Mouse (Mus musculus) granulocyte monocyte progenitor cell, adult 5-6 weeks (primary cell): ENCODE results near the gene Pet100. TPM values are rescaled to one million over a fixed set of nuclear protein-coding genes. Genes with fewer than 3 reads are reported as not detected.

Experiments used
- ATAC-seq: replicated peaks from 2 replicates; pipeline ENCODE4 v1.8.0; 2016; ENCODE audit warnings: mild to moderate bottlenecking, moderate TSS enrichment, inconsistent platforms; ENCODE audit not compliant: poor library complexity, severe bottlenecking
- total RNA-seq, 2 experiments: library from RNA; stranded (forward) in 1 of 2; stranded (reverse) in 1 of 2; fragments of 200-712, 200-1000 nt in 1 of 2; fragments of >200 nt in 1 of 2; fragmentation: Nextera tagmentation in 1 of 2; gene quantifications; 2 replicates each; pipeline ENCODE4 v1.2.3; 2014 to 2017

Pet100 gene
- total RNA-seq, 2 experiments from 2014 or later, result 132 to 273 TPM

DNA sequence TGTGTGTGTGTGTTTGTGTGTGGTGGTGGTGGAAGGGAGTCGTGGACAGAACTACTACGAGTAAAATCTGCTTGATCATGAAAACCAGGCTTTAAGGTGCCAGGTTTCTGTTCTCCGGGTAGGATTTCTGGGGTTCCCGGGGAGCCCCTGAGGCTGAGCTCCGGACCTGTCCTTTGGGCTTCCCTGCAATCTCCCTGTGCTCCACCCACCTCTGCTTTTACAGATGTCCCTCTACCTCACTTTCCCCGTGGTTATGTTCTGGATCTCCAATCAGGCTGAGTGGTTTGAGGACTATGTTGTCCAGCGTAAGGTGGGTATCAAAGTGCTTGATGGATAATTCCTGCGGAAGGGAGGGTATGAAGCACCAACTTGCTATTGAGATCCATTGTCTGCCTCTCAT is 771 bp downstream of the Pet100 start:
- ATAC-seq, result no peak

DNA sequence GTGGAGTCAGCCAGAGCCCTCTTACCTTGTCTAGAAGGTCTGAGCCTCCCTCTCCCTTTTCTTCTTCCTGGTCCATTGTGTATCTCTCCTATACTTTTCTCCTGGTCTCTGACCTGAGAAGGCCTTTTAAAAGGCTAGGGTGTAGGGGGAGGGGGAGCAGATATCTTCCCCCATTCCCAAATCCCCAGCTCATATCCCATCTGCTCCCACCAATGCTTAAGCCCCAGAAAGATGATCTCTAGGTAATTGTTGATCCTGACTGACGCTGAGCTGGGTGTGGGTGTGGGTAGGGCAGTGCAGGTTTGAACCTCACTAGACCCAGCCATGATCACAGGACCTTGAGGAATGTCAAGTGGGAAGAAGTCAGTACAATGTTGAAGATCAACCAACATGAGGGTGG is 4.1 kb downstream of the Pet100 start, which contains the start of gene Pcp2:
TSS of gene Pcp2 (minus strand) at position 101 of the 400 bp plus-strand sequence.
- no peak for ATAC-seq

DNA sequence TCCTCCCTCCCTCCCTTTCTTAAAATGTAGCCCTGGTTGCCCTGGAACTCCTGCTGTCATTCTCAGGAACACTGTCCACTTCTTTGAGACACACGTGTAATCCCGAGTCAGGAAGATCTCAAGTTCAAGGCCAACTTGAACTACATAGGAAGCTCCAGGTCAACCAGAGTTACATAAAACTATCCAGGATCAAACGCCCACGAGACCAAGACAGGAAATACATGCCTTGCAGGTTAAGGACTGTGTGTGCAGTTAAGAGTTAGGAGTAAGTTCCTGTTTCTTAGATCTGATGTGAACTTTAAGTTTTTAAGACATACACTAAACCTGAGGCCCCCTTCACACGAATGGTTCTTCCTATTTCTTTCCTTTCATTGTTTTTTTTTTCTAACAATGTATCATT is 5.6 kb downstream of the Pet100 start:
- ATAC-seq, result no peak; the same call in 1 of the 2 replicates

DNA sequence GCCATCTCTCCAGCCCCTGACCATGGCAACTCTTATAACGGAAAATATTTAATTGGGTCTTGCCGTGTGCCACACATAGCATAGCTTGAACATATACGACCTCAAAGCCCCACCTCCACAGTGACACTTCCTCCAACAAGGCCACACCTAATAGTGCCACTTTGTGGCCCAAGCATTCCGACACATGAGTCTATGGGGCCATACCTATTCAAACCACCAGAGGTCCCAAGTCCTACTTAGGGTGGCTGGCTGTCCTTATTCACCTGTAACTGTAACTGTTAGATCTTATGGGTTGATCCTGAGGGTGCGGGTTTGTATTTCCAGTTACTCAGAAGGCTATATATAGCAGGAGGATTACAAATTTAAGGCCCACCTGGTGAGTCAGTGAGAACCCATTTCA is 6.7 kb downstream of the Pet100 start:
- peak; percentile 45 for ATAC-seq

DNA sequence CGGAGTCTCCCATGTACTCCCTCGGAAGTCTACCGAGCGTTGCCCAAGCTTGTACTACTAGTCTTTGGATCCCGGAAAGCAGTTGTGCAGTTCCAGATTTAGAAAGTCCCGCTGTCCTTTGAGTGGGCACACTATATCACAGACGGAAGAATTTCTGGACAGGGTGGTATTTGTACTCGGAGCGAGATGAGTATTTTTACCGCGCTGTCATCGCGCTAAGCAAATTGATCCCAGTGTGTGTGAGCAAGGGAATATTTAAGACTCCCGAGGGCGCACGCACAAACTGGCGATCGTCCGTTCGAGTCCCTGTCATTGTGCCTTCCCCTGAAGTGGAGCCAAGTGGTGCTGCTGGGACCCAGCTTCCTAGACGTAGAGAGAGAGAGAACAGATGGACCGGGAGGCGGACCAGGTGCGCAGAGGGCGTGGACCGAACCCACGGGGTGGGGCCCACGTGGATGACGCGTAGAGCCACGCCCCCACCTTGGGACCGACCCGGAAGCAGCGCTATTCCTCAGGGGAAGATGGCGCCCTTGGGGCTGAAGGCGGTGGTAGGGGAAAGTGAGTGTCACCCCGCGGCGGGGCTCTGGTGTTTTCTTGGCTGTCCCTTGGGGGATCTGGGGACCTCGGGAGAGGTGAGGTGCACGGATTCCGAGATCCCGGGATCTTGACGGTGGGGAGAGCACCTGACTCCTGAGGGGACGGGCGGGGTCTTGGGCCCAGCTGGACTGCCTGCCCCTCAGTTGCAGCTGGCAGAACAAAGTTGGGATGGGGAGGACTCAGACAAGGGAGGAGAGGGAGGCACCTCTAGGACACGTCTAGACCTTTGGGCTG is 9.5 kb downstream of the Pet100 start, which contains the start of gene Stxbp2:
TSS of gene Stxbp2 (plus strand) at position 309 of the 831 bp plus-strand sequence.
- peak; percentile 90 for ATAC-seq

DNA sequence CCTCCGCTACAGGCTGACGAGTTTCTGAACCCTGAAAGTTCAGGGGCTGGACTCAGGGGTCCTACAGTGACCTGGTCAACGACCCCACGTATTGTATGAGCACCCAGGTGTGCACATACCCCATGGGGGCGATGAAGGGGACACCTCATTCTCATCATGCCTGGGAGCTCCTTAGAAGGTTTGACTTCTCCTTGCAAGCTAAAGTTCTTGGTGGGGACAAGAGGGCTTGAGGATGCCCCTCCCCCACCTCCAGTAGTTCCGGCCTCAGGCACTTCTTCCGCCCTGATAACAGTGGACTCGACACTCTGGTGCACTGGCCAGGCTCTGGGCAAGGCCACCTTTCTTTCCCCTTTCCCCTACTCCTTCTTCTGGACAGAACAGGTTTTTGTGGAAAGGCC is 10.1 kb downstream of the Pet100 start:
- ATAC-seq, result peak; percentile 45

DNA sequence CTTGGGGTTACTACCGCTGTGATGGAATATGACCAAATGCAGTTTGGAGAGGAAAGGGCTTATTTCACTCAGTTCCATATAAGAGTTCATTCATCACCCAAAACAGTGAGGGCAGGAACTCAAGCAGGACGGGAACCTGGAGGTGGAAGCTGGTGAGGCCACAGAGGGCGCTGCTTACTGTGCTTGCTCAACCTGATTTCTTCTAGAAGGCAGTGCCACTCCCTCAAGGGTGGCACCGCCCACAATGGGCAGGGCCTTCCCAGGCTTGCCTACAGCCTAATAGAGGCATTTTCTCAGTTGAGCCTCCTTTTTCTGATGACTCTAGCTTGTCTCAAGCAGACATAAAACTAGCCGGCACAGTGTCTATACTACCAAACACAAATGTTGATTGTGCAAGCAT is 24.5 kb downstream of the Pet100 start:
- peak; percentile 76 for ATAC-seq

DNA sequence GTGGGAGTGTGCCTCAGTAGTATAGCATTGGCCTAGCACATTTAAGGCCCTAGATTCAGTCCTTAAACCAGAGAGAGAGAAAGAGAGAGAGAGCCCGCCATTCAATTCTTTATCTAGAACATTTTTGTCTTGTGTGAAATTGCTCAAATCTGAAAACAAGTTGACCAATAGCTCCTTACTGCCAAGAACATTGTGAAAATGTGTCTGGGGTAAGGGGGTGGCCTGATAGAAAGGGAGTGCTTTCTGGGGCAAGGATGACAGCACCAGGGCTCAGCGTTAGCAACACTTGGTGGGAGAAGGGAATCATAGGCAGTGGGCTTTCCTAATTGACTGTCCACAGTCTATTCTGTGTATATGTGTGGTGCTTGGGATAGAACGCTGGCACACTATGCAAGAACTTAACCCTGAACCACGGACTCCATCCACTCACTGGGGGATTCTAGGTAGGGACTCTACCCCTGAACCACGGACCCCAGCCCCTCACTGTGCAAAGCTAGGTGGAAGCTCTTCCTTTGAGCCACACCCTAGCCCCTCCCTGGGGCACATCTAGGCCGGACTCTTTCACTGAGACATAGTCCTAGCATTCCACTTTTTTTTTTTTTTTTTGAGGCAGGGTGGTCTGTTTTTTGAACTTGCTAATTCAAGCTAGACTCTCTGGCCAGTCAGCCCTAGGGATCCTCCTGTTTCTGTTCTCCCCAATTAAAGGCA is 25.6 kb downstream of the Pet100 start:
- peak; percentile 24 for ATAC-seq

DNA sequence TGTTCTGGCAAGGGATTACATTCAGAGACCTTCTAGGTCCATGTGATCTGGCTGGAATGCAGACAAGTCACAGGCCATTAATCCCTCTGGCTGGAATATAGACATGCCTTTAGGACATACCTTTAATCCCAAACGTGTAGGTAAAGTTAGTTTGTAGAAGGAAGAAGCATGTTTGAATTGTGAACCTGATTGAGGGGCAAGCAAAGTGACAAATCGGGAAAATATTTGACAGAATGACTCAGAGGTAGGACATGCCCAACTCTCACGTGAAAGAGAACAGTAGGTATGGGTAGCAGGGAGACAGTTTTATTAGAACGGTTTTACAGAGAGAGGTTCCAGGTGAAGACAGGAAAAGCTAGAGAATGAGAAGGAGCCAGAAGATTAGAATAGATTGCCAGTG is 26.2 kb downstream of the Pet100 start:
- no peak for ATAC-seq

DNA sequence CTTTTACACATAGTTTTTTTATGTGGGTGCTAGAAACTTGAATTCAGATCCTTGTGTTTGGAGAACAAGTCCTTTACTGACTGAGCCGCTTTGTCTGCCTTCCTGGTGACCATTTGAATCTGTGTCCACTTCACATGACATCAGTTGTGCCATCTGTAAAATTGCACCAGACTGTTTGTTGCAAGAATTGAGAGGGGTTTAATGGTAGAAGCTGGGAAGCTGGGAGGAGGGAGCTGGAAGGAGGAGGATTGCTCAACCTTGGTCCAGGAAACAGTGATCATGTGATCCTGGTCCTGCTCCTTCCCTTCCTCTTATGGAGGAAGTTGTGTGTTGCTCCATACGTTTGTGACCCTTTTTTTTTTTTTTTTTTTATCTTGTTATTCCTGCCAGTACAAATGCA is 26.9 kb downstream of the Pet100 start:
- ATAC-seq, result peak; percentile 70

DNA sequence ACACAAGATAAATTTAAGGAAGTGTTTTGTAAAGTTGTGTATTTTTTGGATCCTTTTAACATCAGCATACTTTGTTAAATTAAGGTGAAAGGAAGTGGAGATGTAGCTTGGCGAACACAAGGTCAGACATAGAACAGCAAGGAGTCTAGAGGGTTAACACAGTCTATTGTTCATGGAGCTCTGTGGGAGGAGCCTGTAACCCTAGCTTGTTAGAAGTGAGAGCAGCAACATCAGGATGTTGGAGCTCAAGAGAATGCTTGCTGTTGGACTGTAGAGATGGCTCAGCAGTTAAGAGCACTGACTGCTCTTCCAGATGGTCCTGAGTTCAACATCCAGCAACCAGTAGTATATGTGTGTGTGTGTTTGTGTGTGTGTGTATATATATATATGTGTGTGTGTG is 27.6 kb downstream of the Pet100 start:
- peak; percentile 23 for ATAC-seq

DNA sequence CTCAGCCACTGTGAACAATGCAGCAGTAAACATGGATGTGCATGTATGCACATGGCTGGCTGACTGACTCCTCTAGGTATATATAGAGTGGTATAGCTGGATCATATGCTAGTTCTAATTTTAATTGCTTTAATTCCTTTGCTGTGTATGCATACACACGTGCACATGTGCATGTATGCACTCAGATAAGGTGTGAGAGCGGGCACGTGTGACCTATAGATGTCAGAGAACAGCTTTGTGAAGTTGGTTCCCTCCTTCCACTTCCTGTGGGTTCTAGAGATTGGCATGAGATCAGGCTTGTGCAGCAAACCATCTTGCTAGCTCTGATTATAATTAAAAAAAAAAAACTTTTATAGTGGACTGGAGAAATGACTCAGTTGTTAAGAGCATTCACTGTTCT is 31.5 kb downstream of the Pet100 start:
- no peak for ATAC-seq

DNA sequence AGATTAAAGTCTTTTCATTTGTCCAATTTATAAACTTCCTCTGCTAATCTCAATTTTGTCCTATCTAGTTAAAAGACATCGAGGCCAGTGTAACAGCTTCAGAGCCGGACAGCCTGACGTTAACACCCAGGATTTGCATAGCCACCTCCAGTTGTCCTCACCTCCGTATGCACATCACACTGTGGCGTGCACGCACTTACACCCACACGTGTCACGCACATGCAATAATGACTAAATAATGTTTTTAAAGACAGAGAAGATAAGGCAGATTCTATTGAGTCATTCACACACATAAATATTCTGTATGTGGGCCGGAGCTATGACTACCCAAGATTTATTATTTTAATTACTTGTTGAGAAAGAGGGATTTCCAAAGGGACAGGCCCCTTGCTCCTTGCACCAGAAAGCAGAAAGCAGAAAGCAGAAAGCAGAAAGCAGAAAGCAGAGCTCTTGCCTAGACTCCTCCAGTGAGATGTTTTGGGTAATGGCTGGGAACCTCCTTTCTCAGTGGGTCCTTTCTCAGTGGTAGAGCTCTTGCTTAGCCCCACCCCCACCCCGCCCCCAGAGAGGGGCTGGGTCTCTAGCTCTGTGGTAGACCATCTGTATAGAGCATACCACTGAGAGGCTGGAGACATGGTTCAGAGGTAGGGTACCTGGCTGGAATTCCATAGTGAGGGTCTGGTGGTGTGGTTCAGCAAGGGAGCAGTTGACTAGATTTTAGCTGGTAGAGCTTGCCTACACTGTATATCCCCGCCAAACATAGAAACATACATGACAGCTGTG is 33.6 kb downstream of the Pet100 start:
- no peak for ATAC-seq

DNA sequence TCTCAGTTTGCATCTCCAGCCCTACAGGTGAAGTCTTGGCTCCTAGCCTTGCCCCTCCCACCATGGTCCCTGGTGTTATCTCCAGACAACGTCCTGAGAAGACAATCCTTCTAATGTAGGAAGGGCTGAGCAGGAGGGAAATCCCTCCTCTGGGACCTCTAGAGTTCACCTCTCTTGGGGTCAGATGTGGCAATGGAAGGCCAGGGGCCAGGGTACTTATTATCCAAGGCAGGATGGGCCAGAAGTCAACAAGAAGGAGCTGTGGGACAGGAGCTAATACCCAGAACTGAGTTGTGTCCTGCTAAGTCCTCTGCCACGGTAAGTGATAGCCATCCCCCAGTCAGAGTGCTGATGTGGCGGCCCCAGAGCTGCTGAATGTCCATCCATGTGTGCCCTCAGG is 34.2 kb downstream of the Pet100 start, which contains the start of gene Retn:
TSS of gene Retn (plus strand) at position 245 of the 400 bp plus-strand sequence.
- ATAC-seq, result no peak

DNA sequence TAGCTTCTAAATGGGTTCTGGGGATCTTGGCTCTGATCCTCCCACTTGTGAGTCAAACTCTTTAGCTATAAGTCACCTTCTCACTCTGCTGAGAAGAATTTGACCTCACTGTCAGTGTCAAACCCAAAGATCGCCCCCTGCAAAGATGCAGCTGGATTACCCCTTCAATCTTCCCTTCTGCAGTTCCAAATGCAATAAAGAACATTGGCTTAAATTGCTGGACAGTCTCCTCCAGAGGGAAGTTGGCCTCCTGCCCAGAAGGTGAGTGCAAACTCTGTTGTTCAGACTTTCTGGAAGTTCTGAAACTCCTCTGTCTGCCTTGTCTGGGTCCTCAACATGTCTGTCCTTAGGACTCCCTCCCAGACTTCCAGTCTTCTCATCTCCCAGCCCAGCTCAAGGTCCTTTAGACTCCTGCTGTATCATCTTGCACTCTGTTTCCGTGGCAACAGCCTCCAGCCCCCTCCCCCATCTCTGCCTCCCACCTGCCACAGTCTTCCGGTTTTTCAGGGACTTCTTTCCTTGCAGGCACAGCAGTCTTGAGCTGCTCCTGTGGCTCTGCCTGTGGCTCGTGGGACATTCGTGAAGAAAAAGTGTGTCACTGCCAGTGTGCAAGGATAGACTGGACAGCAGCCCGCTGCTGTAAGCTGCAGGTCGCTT is 35.5 kb downstream of the Pet100 start:
- 0 out of 2 replicates have a peak, but pooled peaks have one; percentile 9 for ATAC-seq

DNA sequence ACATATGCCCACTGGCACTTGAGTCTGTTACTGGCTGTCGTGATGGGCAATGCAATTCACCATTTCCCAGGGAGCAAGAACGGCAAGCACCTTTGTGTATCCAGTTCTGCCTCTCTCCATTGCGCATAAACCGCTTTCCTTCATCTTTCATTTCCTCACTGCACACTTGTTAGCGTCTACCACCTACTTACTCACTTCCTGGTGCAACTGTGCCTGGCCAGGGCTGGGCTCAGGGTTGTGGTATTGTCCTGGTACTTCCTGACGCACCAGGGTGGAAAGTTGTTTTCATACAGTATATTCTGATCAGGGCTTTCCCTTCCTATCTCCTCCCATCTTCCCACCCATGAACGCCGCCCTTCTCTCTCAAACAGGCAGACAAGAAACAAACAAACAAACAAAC is 39.5 kb downstream of the Pet100 start:
- ATAC-seq, result peak; percentile 64

DNA sequence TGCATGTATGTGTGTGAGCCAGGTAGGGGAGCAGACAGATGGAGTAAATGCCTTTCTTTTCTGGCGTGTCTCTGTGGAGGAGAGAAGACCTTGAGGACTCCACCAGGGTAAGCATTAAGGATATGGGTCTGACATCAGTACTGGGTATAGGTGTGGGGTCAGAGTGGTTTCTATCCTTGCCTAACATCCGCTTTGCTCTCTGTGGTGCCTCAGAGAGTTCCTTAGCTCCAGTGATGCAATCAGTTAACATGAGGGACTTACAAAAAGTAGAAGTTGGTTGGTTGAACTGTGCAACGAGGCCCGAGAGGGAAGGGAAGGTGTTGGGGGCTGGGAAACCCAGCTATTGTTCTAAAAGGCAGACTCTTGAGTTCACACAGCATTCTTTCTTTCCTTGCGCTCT is 43.1 kb downstream of the Pet100 start:
- ATAC-seq, result peak; percentile 82

DNA sequence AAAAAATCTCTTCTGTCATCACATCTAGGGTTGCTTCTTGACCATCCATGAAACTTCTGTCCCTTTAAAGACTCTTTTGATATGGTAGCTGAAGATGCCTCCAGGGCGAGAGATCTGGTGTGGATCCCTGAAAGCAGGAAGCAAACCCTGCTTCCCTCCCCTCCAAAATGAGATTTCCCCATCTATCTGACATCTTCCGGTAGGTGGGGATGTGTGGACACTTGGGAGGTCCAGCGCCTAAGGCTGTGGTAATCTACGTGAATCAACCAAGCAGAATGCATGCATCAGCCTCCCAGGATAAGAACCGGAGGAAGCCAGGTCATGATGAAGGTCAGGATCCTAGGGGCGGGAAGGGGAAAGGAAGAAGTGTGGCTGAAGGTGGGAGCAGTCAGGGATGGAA is 44.2 kb downstream of the Pet100 start, which contains the start of gene Mcemp1:
TSS of gene Mcemp1 (plus strand) at position 248 of the 400 bp plus-strand sequence.
- ATAC-seq, result peak; percentile 55

DNA sequence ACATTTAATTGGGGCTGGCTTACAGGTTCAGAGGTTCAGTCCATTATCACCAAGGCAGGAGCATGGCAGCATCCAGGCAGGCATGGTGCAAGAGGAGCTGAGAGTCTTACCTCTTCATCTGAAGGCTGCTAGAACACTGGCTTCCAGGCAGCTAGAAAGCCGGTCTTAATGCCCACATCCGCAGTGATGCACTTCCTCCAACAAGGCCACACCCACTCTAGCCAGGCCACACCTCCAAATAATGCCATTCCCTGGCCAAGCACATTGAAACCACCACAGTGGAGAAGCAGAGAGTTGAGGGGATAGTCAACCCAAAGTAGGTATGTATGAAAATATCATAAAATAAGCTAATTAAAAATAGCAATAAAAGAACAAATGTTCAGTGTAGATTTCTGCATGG is 49.0 kb downstream of the Pet100 start:
- ATAC-seq, result peak; percentile 47

DNA sequence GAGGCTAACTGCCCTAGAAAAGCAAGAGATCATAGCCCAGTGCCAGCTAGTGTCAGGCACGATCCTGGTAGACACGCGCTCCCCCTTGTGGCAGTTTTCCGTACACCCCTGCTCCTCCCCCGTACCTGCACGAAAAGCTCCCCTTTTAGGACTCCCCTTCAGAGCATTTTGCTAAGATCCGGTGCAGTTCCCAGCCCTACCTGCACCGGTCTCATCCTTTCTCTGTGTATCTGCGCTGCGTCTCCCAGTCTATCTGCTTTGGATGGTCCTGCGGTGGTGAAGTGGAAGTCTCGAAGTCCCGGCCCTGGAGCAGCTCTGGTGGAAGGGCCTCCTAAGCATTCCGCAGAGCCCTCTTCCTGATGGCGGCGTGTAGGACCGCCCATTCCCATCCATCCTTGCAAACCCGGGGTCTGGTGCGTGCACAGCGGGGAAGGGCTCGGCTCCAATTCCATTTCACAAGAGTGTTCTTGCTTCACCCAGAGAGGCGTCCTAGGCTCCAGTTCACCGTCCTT is 50.7 kb downstream of the Pet100 start, which contains the start of gene Fcor:
TSS of gene Fcor (minus strand) at position 383 of the 512 bp plus-strand sequence.
- peak; percentile 54 for ATAC-seq
